Mouse (Mus musculus) heart, postnatal 10 days (tissue): ENCODE measurements around the gene Mobp. TPM values are rescaled to one million over a fixed set of nuclear protein-coding genes. Genes with fewer than 3 reads are reported as not detected.

Experiments
- DNase-seq, 2 experiments: peaks; one replicate each; pipeline ENCODE4 v3.0.0; 2021
- intact Hi-C: fragments of 180-260 bp; cut with DNase I; formaldehyde crosslinking; loops from one replicate; pipeline ENCODE4 v1.15.1; 2025
- total RNA-seq, 2 experiments: library from RNA; stranded (reverse); gene quantifications; 2 replicates each; pipeline ENCODE4 v1.2.3; 2021

The Mobp gene
- total RNA-seq, 2 experiments from 2014 or later: not detected

DNA sequence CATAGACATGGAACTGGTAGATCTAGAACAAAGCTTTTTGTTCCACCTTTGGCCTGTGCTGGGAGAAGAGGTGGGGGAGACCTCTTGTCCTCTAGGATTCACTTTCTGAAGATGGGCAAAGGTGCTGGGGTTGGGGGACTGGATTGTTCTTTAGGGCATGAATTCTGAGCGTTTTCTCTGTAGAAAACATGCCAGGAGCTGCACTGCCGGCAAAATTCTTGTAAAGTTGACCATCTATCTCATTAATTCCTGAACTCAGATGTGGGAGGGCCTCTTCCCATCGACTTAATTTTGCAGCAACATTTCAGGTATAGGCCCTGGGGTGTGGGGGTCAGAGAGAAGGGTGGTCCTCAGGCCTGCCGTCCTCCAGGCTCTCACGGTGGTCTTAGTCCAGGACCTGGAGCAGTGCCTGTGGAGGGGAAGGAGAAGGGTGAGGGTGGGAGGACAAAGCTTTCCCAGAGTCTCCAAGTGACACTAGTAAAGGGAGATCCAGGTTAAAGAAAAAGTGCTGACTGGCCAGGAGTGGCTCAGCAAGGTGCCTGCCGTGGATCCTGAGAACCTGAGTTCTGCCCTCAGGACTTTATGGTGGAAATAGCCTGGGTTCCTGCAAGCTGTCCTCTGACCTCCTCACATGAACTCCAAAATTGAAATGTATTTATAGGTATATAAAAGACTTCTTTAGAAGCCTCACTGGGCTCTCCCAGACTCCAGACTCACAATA lies 15.6 kb upstream of the Mobp start:
- DNase-seq: no peak
- intact Hi-C loops: loop anchor here (10.0 kb wide), 1 partner anchor 361 kb away; the partner anchor contains the start of gene Eif1b

GRCm38 (mm10) chr9:120134529-120135160 lies 14.9 kb upstream of the Mobp start:
- DNase-seq: no peak
- intact Hi-C loops: loop anchor here (10.0 kb wide), 1 partner anchor 360 kb away; the partner anchor contains the start of gene Eif1b

DNA sequence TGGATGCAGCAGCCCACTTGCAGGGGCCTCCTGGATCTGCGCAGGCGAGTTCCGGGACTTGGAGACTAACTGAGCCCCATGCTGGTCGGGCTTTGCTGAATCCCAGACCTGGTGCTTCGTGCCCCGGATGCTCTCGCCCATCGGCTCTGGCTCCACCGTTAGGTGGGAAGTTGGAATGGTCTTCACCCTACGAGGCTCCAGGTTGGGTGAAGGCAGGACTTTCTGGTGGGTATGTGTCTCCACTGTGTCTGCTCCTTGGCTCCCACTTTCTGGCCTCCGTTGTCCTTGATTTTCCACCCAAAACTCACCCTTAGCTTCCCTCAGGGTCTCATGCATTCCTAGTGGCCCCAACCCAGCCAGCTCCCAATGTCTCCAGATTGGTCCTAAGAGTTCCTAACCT lies 14.1 kb upstream of the Mobp start:
- DNase-seq: no peak
- intact Hi-C loops: loop anchor here (10.0 kb wide), 1 partner anchor 359 kb away; the partner anchor contains the start of gene Eif1b

DNA sequence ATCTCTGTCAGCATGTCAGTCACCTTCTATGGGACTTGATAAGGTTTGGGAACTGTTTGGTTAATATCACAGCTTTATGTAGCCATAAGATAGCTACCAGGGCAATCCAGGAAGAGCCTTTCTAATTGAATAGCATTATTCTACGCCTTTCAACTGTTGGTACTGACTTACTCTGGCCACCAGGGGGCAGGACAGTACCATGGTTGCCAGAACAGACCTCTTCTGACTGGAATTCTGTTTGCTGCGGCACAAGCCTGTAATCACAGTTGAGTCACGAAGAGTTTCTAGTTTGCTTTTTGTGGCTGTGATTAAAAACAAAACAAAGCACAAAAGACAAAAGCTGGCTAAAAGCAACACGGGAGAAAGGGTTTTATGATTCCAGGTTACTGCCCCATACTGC lies 8.9 kb upstream of the Mobp start:
- intact Hi-C loops: loop anchor here (1.0 kb wide), 3 partner anchors 31 to 285 kb away; no protein-coding TSS in a partner anchor
- DNase-seq: peak; percentile 80 to 90

DNA sequence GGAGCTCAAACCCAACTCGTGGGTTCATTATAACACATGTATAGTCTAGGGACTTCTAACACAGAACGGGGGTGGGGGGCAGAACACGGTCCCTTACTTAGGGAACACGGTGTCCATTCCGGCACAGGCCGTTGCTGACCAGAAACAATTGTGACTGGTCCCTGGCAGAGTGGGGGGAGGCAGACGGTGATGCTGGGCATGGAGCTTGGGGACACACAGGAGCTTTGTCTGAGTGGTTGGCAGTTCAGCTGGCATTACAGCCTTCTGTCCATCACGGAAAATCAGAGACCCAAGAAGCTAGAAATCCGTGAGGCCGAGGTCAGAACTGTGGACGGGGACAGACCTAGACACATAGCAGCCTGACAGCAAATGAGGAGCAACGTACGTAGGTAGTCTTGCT lies 5.0 kb upstream of the Mobp start:
- intact Hi-C loops: no loop called here
- DNase-seq: no peak

DNA sequence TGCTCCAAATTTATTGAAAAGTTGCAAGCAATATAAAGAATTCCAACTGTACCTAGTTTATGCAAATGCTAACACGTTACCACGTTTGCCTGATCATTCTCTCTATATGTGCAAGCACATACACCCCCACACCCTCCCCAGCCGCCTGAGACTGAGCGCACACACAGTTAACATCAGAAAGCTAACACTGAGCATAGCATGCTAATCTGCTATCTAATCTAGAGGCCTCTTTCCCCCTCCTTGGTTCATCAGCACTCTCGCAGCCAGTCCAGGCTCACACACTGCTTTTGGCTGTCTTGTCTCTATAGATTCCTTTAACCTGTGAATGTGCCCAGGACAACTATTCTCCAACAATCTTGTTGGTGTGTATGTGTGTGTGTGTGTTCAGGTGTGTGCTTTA lies 1.6 kb downstream of the Mobp start:
- intact Hi-C loops: no loop called here
- DNase-seq: no peak

- intact Hi-C loops: no loop called here
- DNase-seq: no peak
Measured at GRCm38 (mm10) chr9:120151906-120152399, 2.4 kb downstream of the Mobp start.

GRCm38 (mm10) chr9:120158047-120158446 lies 8.5 kb downstream of the Mobp start:
- intact Hi-C loops: no loop called here

DNA sequence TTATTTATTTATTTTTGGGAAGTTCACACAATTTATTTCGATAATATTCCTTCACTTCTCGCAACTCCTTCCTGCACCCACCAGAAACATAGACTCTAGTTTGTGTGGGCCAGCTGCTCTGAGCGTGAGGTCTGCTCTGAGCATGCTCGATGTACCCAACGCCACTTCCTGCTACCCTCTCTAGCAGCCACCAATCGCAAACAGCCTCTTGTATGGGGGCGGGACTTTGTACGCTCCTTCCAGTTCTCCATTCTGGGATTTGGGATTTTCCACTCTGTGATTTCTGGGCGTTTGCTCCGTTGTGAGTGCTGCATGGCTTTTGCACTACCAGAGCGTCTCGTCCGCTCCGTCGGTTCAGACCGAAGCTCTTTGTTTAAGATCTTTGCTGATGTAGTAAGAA lies 14.4 kb downstream of the Mobp start:
- DNase-seq: no peak
- intact Hi-C loops: no loop called here

More at GRCm38 (mm10) chr9:120158047-120158446, 8.5 kb downstream of the Mobp start:
- no peak for DNase-seq

- DNase-seq: no peak
- intact Hi-C loops: no loop called here
Measured at GRCm38 (mm10) chr9:120167826-120168225, 18.3 kb downstream of the Mobp start.

DNA sequence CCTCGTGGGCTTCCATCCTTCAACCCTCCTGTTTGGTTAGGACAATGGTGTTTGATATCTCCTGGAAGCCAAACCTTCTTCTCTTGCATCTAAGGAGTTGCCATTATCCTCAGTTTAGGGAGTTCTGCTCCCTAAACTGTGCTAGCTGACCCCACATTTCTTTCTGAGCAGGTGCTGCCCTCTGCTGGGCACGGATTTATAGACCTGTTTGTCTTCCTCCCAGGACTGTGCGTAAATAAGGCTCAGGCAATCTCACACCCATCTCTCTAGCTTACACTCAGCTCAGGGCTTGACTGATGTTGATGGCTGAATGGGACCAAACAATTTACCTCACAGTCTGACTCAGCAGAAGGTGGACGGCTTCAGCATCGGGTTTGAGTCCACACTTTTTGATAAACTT lies 21.8 kb downstream of the Mobp start:
- peak; percentile 53 to 77 for DNase-seq

DNA sequence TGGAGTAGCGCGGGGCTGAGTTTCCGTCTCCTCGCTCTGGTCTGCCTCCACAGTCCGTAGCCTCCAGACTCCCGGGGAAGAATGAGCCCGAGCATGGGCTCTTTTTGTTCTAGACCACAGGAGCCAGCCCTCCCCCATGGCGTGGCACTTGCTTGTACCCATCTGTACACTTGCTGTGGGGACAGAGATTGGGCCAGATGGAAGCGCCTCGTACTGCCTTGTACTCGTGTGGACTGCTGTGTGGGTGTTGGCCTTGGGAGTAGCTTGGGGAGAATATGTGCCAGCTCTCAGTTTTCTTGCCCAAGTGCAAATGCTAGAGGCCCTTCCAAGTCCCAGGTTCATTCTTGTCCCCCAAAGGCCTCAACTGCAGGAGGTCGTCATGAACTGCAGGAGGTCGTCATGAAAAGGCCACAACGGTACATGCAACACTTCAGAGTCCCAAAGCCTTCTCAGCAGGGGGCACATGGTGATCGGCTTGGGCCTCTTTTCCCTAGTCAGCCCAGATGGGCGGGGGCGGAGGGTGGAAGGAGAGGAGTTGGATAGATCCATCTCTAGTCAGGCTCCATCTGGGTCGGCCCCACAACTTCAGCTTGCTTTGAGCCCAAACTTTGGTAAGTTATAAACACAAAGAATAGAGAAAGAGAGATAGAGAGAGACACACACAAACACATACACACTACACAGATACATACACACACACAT lies 25.1 kb downstream of the Mobp start:
- intact Hi-C loops: no loop called here
- DNase-seq: no peak

More for the DNA sequence above, 21.8 kb downstream of the Mobp start:
- intact Hi-C loops: loop anchor here (1.0 to 2.0 kb wide), 2 partner anchors 31 to 62 kb away; no protein-coding TSS in a partner anchor

- no peak for DNase-seq
- intact Hi-C loops: no loop called here
Measured at GRCm38 (mm10) chr9:120178813-120179212, 29.3 kb downstream of the Mobp start.

- intact Hi-C loops: no loop called here
- DNase-seq: peak; percentile 35 to 55
Measured at GRCm38 (mm10) chr9:120184499-120184898, 35.0 kb downstream of the Mobp start.

DNA sequence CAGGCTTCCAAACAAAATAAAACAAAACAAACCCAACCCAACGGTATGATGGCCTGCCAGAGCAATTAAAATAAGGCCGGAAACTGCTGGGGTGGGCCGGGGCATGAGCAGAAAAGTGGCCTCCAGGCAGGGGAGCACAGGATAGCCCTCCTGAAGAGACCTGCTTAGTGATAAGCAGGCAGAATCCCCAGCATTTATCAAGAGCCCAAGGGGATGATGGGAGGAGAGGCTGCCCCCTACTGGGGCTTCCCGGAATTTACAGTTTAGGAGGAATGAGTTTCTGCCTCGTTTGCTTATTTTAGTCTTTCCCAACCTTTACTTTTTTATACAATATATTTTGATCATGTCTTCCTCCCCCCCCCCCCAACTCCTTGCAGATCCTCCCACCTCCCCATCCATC lies 37.3 kb downstream of the Mobp start:
- DNase-seq: no peak
- intact Hi-C loops: no loop called here

DNA sequence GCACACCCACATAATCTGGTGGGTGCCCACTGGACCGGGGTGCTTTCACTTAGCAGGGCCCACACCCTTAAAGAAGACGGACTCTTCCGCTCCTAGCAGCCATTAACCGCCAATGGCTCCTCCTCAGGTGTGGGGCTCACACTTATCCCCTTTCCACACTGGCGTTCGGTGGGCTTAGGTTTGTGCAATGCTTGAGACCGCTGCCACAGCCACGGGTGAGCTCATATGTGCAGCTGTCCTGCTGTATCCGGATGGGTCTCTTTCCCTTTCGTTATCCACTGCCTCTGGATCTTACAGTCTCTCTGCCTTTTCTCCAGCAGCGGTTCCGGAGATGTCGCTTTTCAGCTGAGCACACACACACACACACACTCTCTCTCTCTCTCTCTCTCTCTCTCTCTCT lies 41.4 kb downstream of the Mobp start:
- intact Hi-C loops: loop anchor here (1.0 to 2.0 kb wide), 2 partner anchors 187 to 234 kb away; no protein-coding TSS in a partner anchor
- no peak for DNase-seq

DNA sequence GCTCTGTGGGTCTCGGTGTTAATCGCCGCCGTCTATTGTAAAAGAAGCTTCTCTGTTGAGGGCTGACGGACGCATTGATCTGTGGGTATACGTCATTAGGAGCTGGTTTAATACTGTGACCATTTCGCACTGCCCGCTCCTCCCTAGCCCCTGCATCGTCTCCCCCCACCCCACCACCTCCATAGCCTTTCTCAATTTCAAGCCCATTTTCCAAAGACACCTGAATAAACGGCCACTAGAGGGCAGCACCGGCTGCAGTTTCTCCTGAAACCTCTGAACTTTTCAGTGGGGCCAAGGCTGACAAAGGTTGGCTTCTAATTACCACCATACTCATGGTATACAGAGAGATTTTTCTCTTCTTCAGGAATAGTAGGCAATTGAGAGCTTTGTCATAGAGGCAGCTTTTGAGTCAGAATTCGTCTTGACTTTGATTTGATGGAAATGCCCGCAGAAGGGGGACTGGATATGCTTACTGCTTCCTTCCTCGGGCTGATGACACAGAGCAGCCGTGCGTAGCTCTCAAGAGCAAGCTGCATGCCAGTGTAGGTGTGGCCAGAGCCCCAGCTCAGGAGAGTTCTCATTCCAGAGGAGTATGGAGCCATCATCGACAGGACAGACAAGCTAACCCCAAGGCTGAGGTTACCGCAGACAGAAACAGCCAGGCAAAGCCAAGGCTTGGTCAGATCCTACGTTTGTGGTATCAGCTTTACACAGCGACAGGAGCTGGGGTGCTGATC lies 42.0 kb downstream of the Mobp start:
- intact Hi-C loops: loop anchor here (1.0 to 2.0 kb wide), 2 partner anchors 187 to 233 kb away; no protein-coding TSS in a partner anchor
- DNase-seq: peak; percentile 86 to 93

DNA sequence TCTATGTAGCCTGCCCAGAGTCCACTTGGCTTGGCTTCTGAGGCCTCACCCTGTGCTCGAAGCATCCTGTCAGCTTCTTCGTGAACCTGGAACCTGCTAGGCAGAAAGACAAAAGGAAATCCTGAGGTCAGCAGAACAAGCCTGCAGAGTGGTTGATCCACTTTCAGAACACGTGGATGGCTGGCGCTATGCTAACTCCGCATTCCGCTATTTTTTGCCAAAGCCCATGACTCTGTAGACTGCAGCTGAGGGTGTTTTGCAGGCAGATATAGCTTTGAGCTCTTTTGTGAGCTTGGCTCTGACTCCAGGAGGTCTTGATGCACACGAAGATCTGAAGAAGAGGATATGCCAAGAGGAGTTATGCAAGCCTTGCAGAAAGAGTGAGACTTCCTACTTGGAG lies 43.2 kb downstream of the Mobp start:
- intact Hi-C loops: no loop called here
- no peak for DNase-seq

- intact Hi-C loops: no loop called here
- no peak for DNase-seq
Measured at GRCm38 (mm10) chr9:120200873-120201272, 51.4 kb downstream of the Mobp start.

DNA sequence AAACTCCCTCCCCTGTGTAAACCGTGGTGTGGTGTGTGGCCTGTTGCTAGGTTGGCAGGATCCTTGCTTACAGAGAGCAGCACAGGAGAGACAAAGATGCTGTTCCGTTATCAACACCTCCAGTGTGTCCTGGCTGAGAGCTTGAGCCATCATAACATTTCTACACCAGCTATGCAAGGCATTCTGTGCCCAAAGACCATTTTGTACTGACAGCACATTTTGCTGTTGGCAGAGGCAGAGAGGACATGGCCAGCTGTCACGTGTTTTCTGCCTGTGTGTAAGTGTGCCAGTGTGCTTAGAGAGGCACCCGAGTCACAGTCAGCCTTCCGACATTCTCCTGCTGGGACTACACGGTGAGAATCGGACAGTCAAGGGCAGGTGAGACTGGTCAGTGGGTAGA lies 52.2 kb downstream of the Mobp start:
- DNase-seq: peak in 1 of 2 experiments; percentile 36
- intact Hi-C loops: no loop called here
